Comparison of ENCODE assay signal across 20 mouse cellular contexts in genomic region chr4:116911202-116911601, GRCm38 (mm10). TPM values are rescaled to one million over a fixed set of nuclear protein-coding genes. Genes with fewer than 3 reads are reported as not detected.
DNase-seq lines count a peak whose midpoint lies in the region; ATAC-seq and TF ChIP-seq lines count a peak whose summit lies in the region.
"Had no signal": no experiment of that assay in that cellular context is flagged by ENCODE, and none has a peak within 500 bp of the region (broad histone marks: within the 10 kb centered on the region; RNA-seq: fewer than 3 reads in every experiment).

No protein-coding gene starts in this region.

- TF ChIP-seq EP300 in lung, postnatal 0 days (IDR thresholded peaks at IDR 0.05): no peak

- ATAC-seq in neural tube, embryonic 13.5 days (ENCODE audit: low read depth): no peak
- ATAC-seq in forebrain, postnatal 0 days: peak; percentile 63; the same call in 1 of the 2 replicates
- ATAC-seq in midbrain, embryonic 14.5 days (ENCODE audit: low FRiP score, low TSS enrichment): no peak
- ATAC-seq in lung, postnatal 0 days: no peak
- ATAC-seq: intestine, embryonic 16.5 days had no signal

- H3K36me3 ChIP-seq in neural tube, embryonic 13.5 days: no peaks in the 10 kb centered on the region
- no peaks in the 10 kb centered on the region for H3K36me3 ChIP-seq in forebrain, postnatal 0 days (ENCODE audit: insufficient read depth)
- H3K36me3 ChIP-seq in midbrain, embryonic 14.5 days (ENCODE audit: control insufficient read depth, insufficient read depth, low read length): no peaks in the 10 kb centered on the region
- no peaks in the 10 kb centered on the region for H3K36me3 ChIP-seq in lung, postnatal 0 days (ENCODE audit: insufficient read depth, low read length)
- H3K36me3 ChIP-seq: embryonic facial prominence, embryonic 12.5 days; heart, embryonic 15.5 days; lung, embryonic 15.5 days had no signal

- no peak overlapping the region for H3K4me3 ChIP-seq in neural tube, embryonic 13.5 days
- H3K4me3 ChIP-seq in forebrain, postnatal 0 days (ENCODE audit: low read depth, low read length): no peak overlapping the region
- H3K4me3 ChIP-seq in midbrain, embryonic 14.5 days (replicated peaks; ENCODE audit: low read depth, low read length): no peak overlapping the region
- no peak overlapping the region for H3K4me3 ChIP-seq in lung, postnatal 0 days (ENCODE audit: low read depth, low read length)
- H3K4me3 ChIP-seq in gastrocnemius, adult 2 months: no peak overlapping the region
- H3K4me3 ChIP-seq: embryonic facial prominence, embryonic 12.5 days; erythroblast, embryonic 14.5 days; heart, adult 2 months; heart, embryonic 15.5 days; lung, embryonic 15.5 days had no signal

- H3K4me2 ChIP-seq in neural tube, embryonic 13.5 days: no peak overlapping the region
- no peak overlapping the region for H3K4me2 ChIP-seq in forebrain, postnatal 0 days (ENCODE audit: low read depth)
- H3K4me2 ChIP-seq in midbrain, embryonic 14.5 days (ENCODE audit: low read length): no peak overlapping the region
- H3K4me2 ChIP-seq in lung, postnatal 0 days (replicated peaks; ENCODE audit: low read depth, low read length): no peak overlapping the region
- H3K4me2 ChIP-seq: embryonic facial prominence, embryonic 12.5 days; heart, embryonic 15.5 days; lung, embryonic 15.5 days had no signal

- H3K27me3 ChIP-seq in neural tube, embryonic 13.5 days: no peaks in the 10 kb centered on the region
- no peaks in the 10 kb centered on the region for H3K27me3 ChIP-seq in forebrain, postnatal 0 days (ENCODE audit: insufficient read depth, low read length)
- no peaks in the 10 kb centered on the region for H3K27me3 ChIP-seq in midbrain, embryonic 14.5 days (ENCODE audit: control insufficient read depth, insufficient read depth, low read length)
- no peaks in the 10 kb centered on the region for H3K27me3 ChIP-seq in lung, postnatal 0 days (replicated peaks; ENCODE audit: insufficient read depth, low read length)
- H3K27me3 ChIP-seq: embryonic facial prominence, embryonic 12.5 days; heart, embryonic 15.5 days; lung, embryonic 15.5 days had no signal

- peak; percentile 15 for DNase-seq in embryo, embryonic 10.5 days (ENCODE audit: low spot score)
- no peak for DNase-seq in embryo, embryonic 10 days (ENCODE audit: low spot score)
- DNase-seq in neural tube, embryonic 10.5 days (ENCODE audit: extremely low spot score, low spot score): no peak
- peak; percentile 25 for DNase-seq in forebrain, postnatal 0 days
- DNase-seq in midbrain, embryonic 14.5 days: peak; percentile 57
- no peak for DNase-seq in lung, postnatal 0 days (ENCODE audit: low spot score)
- DNase-seq in gastrocnemius, adult 2 months: no peak
- DNase-seq: adrenal gland, adult 8-10 months; cerebellum, adult 11 months; cerebellum, postnatal 36 days; gastrocnemius, postnatal 14 days; heart, adult 2 months; right cerebral cortex, postnatal 25 days had no signal

- no peak overlapping the region for H3K9ac ChIP-seq in neural tube, embryonic 13.5 days
- no peak overlapping the region for H3K9ac ChIP-seq in forebrain, postnatal 0 days
- H3K9ac ChIP-seq in midbrain, embryonic 14.5 days (replicated peaks; ENCODE audit: low read length): no peak overlapping the region
- no peak overlapping the region for H3K9ac ChIP-seq in lung, postnatal 0 days (replicated peaks; ENCODE audit: low read depth)
- H3K9ac ChIP-seq: embryonic facial prominence, embryonic 12.5 days; heart, embryonic 15.5 days; liver, embryonic 14.5 days; lung, embryonic 15.5 days had no signal

- peaks cover 14% of the 10 kb centered on the region for H3K4me1 ChIP-seq in neural tube, embryonic 13.5 days (replicated peaks)
- 0 out of 2 replicates have a peak, but pooled peaks cover 10% of the 10 kb centered on the region for H3K4me1 ChIP-seq in forebrain, postnatal 0 days (ENCODE audit: insufficient read depth)
- H3K4me1 ChIP-seq in midbrain, embryonic 14.5 days (ENCODE audit: control insufficient read depth, insufficient read depth, low read length): peaks cover 6% of the 10 kb centered on the region
- no peaks in the 10 kb centered on the region for H3K4me1 ChIP-seq in lung, postnatal 0 days (ENCODE audit: insufficient read depth, low read depth, low read length)
- H3K4me1 ChIP-seq: embryonic facial prominence, embryonic 12.5 days; heart, embryonic 15.5 days; lung, embryonic 15.5 days had no signal

- intact Hi-C loops in gastrocnemius, adult 2 months (cut with DNase I): no loop called here

- 44% methylated on average over 5 of the region's 5 CpGs for WGBS in neural tube, embryonic 13.5 days
- 12% methylated on average over 5 of the region's 5 CpGs for WGBS in forebrain, postnatal 0 days
- WGBS in midbrain, embryonic 14.5 days: 31% methylated on average over 5 of the region's 5 CpGs
- 59% methylated on average over 5 of the region's 5 CpGs for WGBS in lung, postnatal 0 days

- H3K9me3 ChIP-seq in neural tube, embryonic 13.5 days: no peaks in the 10 kb centered on the region
- H3K9me3 ChIP-seq in forebrain, postnatal 0 days (ENCODE audit: low read length): no peaks in the 10 kb centered on the region
- no peaks in the 10 kb centered on the region for H3K9me3 ChIP-seq in midbrain, embryonic 14.5 days (ENCODE audit: control insufficient read depth, low read length)
- no peaks in the 10 kb centered on the region for H3K9me3 ChIP-seq in lung, postnatal 0 days (ENCODE audit: low read length)
- H3K9me3 ChIP-seq: embryonic facial prominence, embryonic 12.5 days; heart, embryonic 15.5 days; lung, embryonic 15.5 days had no signal

- TF ChIP-seq CTCF in forebrain, postnatal 0 days (IDR thresholded peaks at IDR 0.05; ENCODE audit: low read depth): no peak
- TF ChIP-seq CTCF in lung, postnatal 0 days (IDR thresholded peaks at IDR 0.05): no peak
- no peak for TF ChIP-seq CTCF in gastrocnemius, adult 2 months (IDR thresholded peaks at IDR 0.05)

- H3K27ac ChIP-seq in neural tube, embryonic 13.5 days (replicated peaks): peak overlapping the region; percentile 46; the same call in 1 of the 2 replicates
- H3K27ac ChIP-seq in forebrain, postnatal 0 days (ENCODE audit: low read depth, low read length): peak overlapping the region; percentile 58
- H3K27ac ChIP-seq in midbrain, embryonic 14.5 days (replicated peaks; ENCODE audit: low read depth, low read length): peak overlapping the region; percentile 32; the same call in 1 of the 2 replicates
- H3K27ac ChIP-seq in lung, postnatal 0 days (ENCODE audit: low read length): no peak overlapping the region
- no peak overlapping the region for H3K27ac ChIP-seq in gastrocnemius, adult 2 months
- H3K27ac ChIP-seq: embryonic facial prominence, embryonic 12.5 days; heart, adult 2 months; heart, embryonic 15.5 days; liver, embryonic 14.5 days; lung, embryonic 15.5 days had no signal

RNA-seq across cellular contexts. Expression of gene Zswim5, which starts 34.0 kb away (rescaled TPM):
- 7.7 and 8.1 TPM in 2 replicates for polyA plus RNA-seq in neural tube, embryonic 13.5 days (2015; fragmentation: Nextera tagmentation; extraction: Ambion mirVana)
- 17.4 and 25.3 TPM in 2 replicates for total RNA-seq in forebrain, postnatal 0 days (2014; rRNA removed)
- polyA plus RNA-seq in forebrain, postnatal 0 days (2015; fragmentation: Nextera tagmentation; extraction: Ambion mirVana): 1.9 and 2.4 TPM in 2 replicates
- 7.7 and 9.2 TPM in 2 replicates for polyA plus RNA-seq in midbrain, embryonic 14.5 days (2014; fragmentation: Nextera tagmentation; extraction: Ambion mirVana)
- 0.37 and 0.38 TPM in 2 replicates for polyA plus RNA-seq in lung, postnatal 0 days (2015; fragmentation: Nextera tagmentation; extraction: Ambion mirVana)
- under 1 TPM in 1 of 2 experiments, not detected in 1; 0.14 TPM for total RNA-seq in gastrocnemius, adult 2 months (2021)
- polyA plus RNA-seq: erythroblast, embryonic 14.5 days had no signal

Comparison
In these comparisons a context has a peak if more than half of its experiments do, and no peak if none do; other contexts are left out.
1. DNase-seq: peak in embryo, embryonic 10.5 days (single experiment), forebrain, postnatal 0 days (single experiment) and midbrain, embryonic 14.5 days (single experiment); none in embryo, embryonic 10 days (single experiment), neural tube, embryonic 10.5 days (single experiment), lung, postnatal 0 days (single experiment) and gastrocnemius, adult 2 months (single experiment).
2. H3K27ac ChIP-seq: peak in neural tube, embryonic 13.5 days (single experiment), forebrain, postnatal 0 days (single experiment) and midbrain, embryonic 14.5 days (single experiment); none in lung, postnatal 0 days (single experiment) and gastrocnemius, adult 2 months (single experiment).